Mouse (Mus musculus) erythroblast, embryonic 14.5 days (primary cell): ENCODE measurements at regions not wholly inside any gene's neighbourhood (a gene's known extent, or its start where the extent isn't known, plus 50 kb on each side); places are given as distances from the start of the nearest gene placed in this dataset.
"Not testable (repeated sequence)": the region's sequence is repeated elsewhere in the genome, so short reads cannot be mapped to it uniquely, and the experiment has no call there.

Experiments
- H3K27me3 ChIP-seq: 2 replicates; pipeline ENCODE4 v1.6.1; 2012; ENCODE audit warnings: inconsistent platforms; ENCODE audit not compliant: control insufficient read depth
- H3K36me3 ChIP-seq: 2 replicates; pipeline ENCODE4 v1.6.1; 2012; ENCODE audit warnings: mild to moderate bottlenecking, inconsistent platforms; ENCODE audit not compliant: control insufficient read depth
- H3K4me1 ChIP-seq: 2 replicates; pipeline ENCODE4 v1.6.1; 2012; ENCODE audit warnings: inconsistent platforms; ENCODE audit not compliant: control insufficient read depth
- H3K4me3 ChIP-seq: replicated peaks from 2 replicates; pipeline ENCODE3; 2012; ENCODE audit warnings: moderate library complexity, mild to moderate bottlenecking, inconsistent platforms
- H3K9me3 ChIP-seq: 2 replicates; pipeline ENCODE4 v1.6.1; 2012; ENCODE audit warnings: low read length, inconsistent platforms, mixed read lengths; ENCODE audit not compliant: control insufficient read depth
- GATA1 ChIP-seq: IDR thresholded peaks from 2 replicates; pipeline ENCODE4 v1.6.1; 2012; ENCODE audit warnings: low read length, inconsistent platforms, mixed read lengths
- TAL1 ChIP-seq: IDR thresholded peaks from 3 replicates; pipeline ENCODE4 v1.6.1; 2012; ENCODE audit warnings: low read length, inconsistent platforms, mixed read lengths

- TF ChIP-seq TAL1: no peak
- TF ChIP-seq GATA1: no peak
- no peaks in the 10 kb centered on the region for H3K9me3 ChIP-seq
Observed at GRCm38 (mm10) chr13:45173139-45173538, 94.6 kb downstream of the Gm9817 start.

GRCm38 (mm10) chr13:45175711-45176205 is 97.3 kb downstream of the Gm9817 start:
- not testable (repeated sequence) for H3K4me1 ChIP-seq, H3K9me3 ChIP-seq, H3K4me3 ChIP-seq, H3K36me3 ChIP-seq
- H3K27me3 ChIP-seq: peaks cover 17% of the 10 kb centered on the region

More at GRCm38 (mm10) chr13:45173139-45173538, 94.6 kb downstream of the Gm9817 start:
- Histone ChIP-seq H3K36me3 (no peaks in the 10 kb centered on the region), H3K4me1 (no peaks in the 10 kb centered on the region), H3K27me3 (peaks cover 10% of the 10 kb centered on the region), H3K4me3 (no peak overlapping the region)

GRCm38 (mm10) chr13:45181529-45182230 is 103.2 kb downstream of the Gm9817 start:
- H3K36me3 ChIP-seq: no peaks in the 10 kb centered on the region
- H3K4me3 ChIP-seq: no peak overlapping the region
- H3K9me3 ChIP-seq: no peaks in the 10 kb centered on the region
- peaks cover 31% of the 10 kb centered on the region for H3K27me3 ChIP-seq
- TF ChIP-seq GATA1 (no peak), TAL1 (no peak)
- no peaks in the 10 kb centered on the region for H3K4me1 ChIP-seq

GRCm38 (mm10) chr13:45189389-45189788 is 110.9 kb downstream of the Gm9817 start:
- Histone ChIP-seq H3K4me1 (no peaks in the 10 kb centered on the region), H3K4me3 (no peak overlapping the region), H3K9me3 (no peaks in the 10 kb centered on the region), H3K27me3 (peaks cover 19% of the 10 kb centered on the region; the same call in 1 of the 2 replicates), H3K36me3 (no peaks in the 10 kb centered on the region)
- TF ChIP-seq TAL1: no peak
- no peak for TF ChIP-seq GATA1

- Histone ChIP-seq H3K27me3 (peaks cover 16% of the 10 kb centered on the region; the same call in 1 of the 2 replicates), H3K4me1 (no peaks in the 10 kb centered on the region), H3K9me3 (no peaks in the 10 kb centered on the region), H3K36me3 (no peaks in the 10 kb centered on the region), H3K4me3 (no peak overlapping the region)
- TF ChIP-seq GATA1: no peak
- no peak for TF ChIP-seq TAL1
Observed at GRCm38 (mm10) chr13:45190151-45190550, 111.7 kb downstream of the Gm9817 start.

- Histone ChIP-seq H3K27me3 (peaks cover 12% of the 10 kb centered on the region; the same call in 1 of the 2 replicates), H3K4me3 (no peak overlapping the region), H3K36me3 (no peaks in the 10 kb centered on the region), H3K4me1 (no peaks in the 10 kb centered on the region), H3K9me3 (no peaks in the 10 kb centered on the region)
- TF ChIP-seq TAL1 (no peak), GATA1 (no peak)
Observed at GRCm38 (mm10) chr13:45192079-45192478, 113.6 kb downstream of the Gm9817 start.

GRCm38 (mm10) chr13:45195562-45195961 is 117.1 kb downstream of the Gm9817 start:
- Histone ChIP-seq H3K9me3 (no peaks in the 10 kb centered on the region), H3K4me3 (no peak overlapping the region), H3K27me3 (peaks cover 10% of the 10 kb centered on the region; the same call in 1 of the 2 replicates), H3K36me3 (no peaks in the 10 kb centered on the region), H3K4me1 (no peaks in the 10 kb centered on the region)
- TF ChIP-seq GATA1: no peak; the same call in 1 of the 2 replicates
- no peak for TF ChIP-seq TAL1

GRCm38 (mm10) chr13:45196363-45196762 is 117.9 kb downstream of the Gm9817 start:
- Histone ChIP-seq H3K36me3 (no peaks in the 10 kb centered on the region), H3K27me3 (peaks cover 14% of the 10 kb centered on the region; the same call in 1 of the 2 replicates), H3K9me3 (no peaks in the 10 kb centered on the region), H3K4me3 (no peak overlapping the region), H3K4me1 (no peaks in the 10 kb centered on the region)
- TF ChIP-seq TAL1 (no peak), GATA1 (no peak)

GRCm38 (mm10) chr13:45200511-45201120 is 122.1 kb downstream of the Gm9817 start:
- peaks cover 15% of the 10 kb centered on the region; the same call in 1 of the 2 replicates for H3K27me3 ChIP-seq
- no peaks in the 10 kb centered on the region for H3K9me3 ChIP-seq
- no peaks in the 10 kb centered on the region for H3K4me1 ChIP-seq
- TF ChIP-seq TAL1: no peak
- TF ChIP-seq GATA1: no peak
- no peaks in the 10 kb centered on the region for H3K36me3 ChIP-seq
- no peak overlapping the region for H3K4me3 ChIP-seq
